Mouse (Mus musculus): Measurements from ENCODE around the gene Mrps17.

Gene Mrps17

GRCm38 (mm10) chr5:129742903-129743488 is 27.7 kb downstream of the Mrps17 start:
- DNase-seq (ENCODE audit: low read depth): no peak

- no peak for DNase-seq (ENCODE audit: low read depth)
Observed at GRCm38 (mm10) chr5:129744050-129744449, 28.8 kb downstream of the Mrps17 start.

- DNase-seq (ENCODE audit: low read depth): no peak
Observed at GRCm38 (mm10) chr5:129756886-129757285, 41.6 kb downstream of the Mrps17 start.

- no peak for DNase-seq (ENCODE audit: low read depth)
Observed at GRCm38 (mm10) chr5:129759929-129760480, 44.7 kb downstream of the Mrps17 start.

- DNase-seq (ENCODE audit: low read depth): peak; percentile 42
Observed at GRCm38 (mm10) chr5:129761865-129762540, 46.7 kb downstream of the Mrps17 start.

GRCm38 (mm10) chr5:129770443-129771355 is 55.4 kb downstream of the Mrps17 start:
- DNase-seq (ENCODE audit: low read depth): no peak

All from fibroblast of lung, adult 2 months (primary cell).